Mouse (Mus musculus) cerebellum, adult (tissue): ENCODE measurements at regions not wholly inside any gene's neighbourhood (a gene's known extent, or its start where the extent isn't known, plus 50 kb on each side); places are given as distances from the start of the nearest gene placed in this dataset.

Source experiments
- ATAC-seq: cut with Nextera tagmentation; 2 replicates; pipeline ENCODE4 v1.9.2; 2017; ENCODE audit warnings: mild to moderate bottlenecking, moderate library complexity, mixed read lengths; ENCODE audit not compliant: insufficient number of reproducible peaks, low FRiP score, low TSS enrichment

- ATAC-seq, result no peak
Measured at GRCm38 (mm10) chr2:160504394-160504657, 137.5 kb upstream of the Mafb start.

- no peak for ATAC-seq
Measured at GRCm38 (mm10) chr2:160507371-160507770, 138.3 kb upstream of the Top1 start.

- no peak for ATAC-seq
Measured at GRCm38 (mm10) chr2:160507816-160508564, 137.7 kb upstream of the Top1 start.

GRCm38 (mm10) chr2:160510159-160510558 lies 135.5 kb upstream of the Top1 start:
- ATAC-seq, result no peak

GRCm38 (mm10) chr2:160510635-160511421 lies 134.9 kb upstream of the Top1 start:
- no peak for ATAC-seq

- no peak for ATAC-seq
Measured at GRCm38 (mm10) chr2:160515621-160516020, 130.1 kb upstream of the Top1 start.

- ATAC-seq, result no peak
Measured at GRCm38 (mm10) chr2:160516526-160516925, 129.2 kb upstream of the Top1 start.

GRCm38 (mm10) chr2:160525301-160526205 lies 120.1 kb upstream of the Top1 start:
- ATAC-seq, result no peak

- ATAC-seq, result no peak
Measured at GRCm38 (mm10) chr2:160526377-160527125, 119.1 kb upstream of the Top1 start.

- no peak for ATAC-seq
Measured at GRCm38 (mm10) chr2:160529306-160529705, 116.4 kb upstream of the Top1 start.

GRCm38 (mm10) chr2:160530377-160530776 lies 115.3 kb upstream of the Top1 start:
- no peak for ATAC-seq

- ATAC-seq, result no peak
Measured at GRCm38 (mm10) chr2:160537319-160537719, 108.4 kb upstream of the Top1 start.

GRCm38 (mm10) chr2:160545527-160545926 lies 100.2 kb upstream of the Top1 start:
- ATAC-seq, result no peak

- no peak for ATAC-seq
Measured at GRCm38 (mm10) chr2:160552121-160552669, 93.5 kb upstream of the Top1 start.

GRCm38 (mm10) chr2:160561711-160562110 lies 84.0 kb upstream of the Top1 start:
- no peak for ATAC-seq

GRCm38 (mm10) chr2:160567813-160568212 lies 77.9 kb upstream of the Top1 start:
- ATAC-seq, result no peak

GRCm38 (mm10) chr2:160569496-160569895 lies 76.2 kb upstream of the Top1 start:
- no peak for ATAC-seq

- peak; percentile 75 for ATAC-seq
Measured at GRCm38 (mm10) chr2:160578384-160579320, 67.0 kb upstream of the Top1 start.

GRCm38 (mm10) chr2:160580250-160580649 lies 65.4 kb upstream of the Top1 start:
- no peak for ATAC-seq
